Mouse (Mus musculus): ENCODE data around the gene Tex13c3. TPM values are rescaled to one million over a fixed set of nuclear protein-coding genes. Genes with fewer than 3 reads are reported as not detected.
"Not testable (repeated sequence)": the region's sequence is repeated elsewhere in the genome, so short reads cannot be mapped to it uniquely, and the experiment has no call there.

The Tex13c3 gene
- total RNA-seq (2021), result not detected
- long read RNA-seq, experiment 1, result 0 reads
- long read RNA-seq, experiment 2, result 0 reads

- DNase-seq; intact Hi-C loops (cut with DNase I; ENCODE audit: low total_unique reads): not testable (repeated sequence)
These were observed at the start of gene Tex13c3 for GRCm38 (mm10) chrX:19481219-19481618. TSS of gene Tex13c3 (minus strand) at chrX:19481319.

- intact Hi-C loops (cut with DNase I; ENCODE audit: low total_unique reads), result no loop called here
These were observed 8.6 kb upstream of the Tex13c3 start for GRCm38 (mm10) chrX:19489731-19490130.

More at GRCm38 (mm10) chrX:19489731-19490130, 8.6 kb upstream of the Tex13c3 start:
- no peak for DNase-seq

All from gastrocnemius, postnatal 14 days (tissue).